ENCODE assay signal across 10 mouse cellular contexts in the genomic region with DNA sequence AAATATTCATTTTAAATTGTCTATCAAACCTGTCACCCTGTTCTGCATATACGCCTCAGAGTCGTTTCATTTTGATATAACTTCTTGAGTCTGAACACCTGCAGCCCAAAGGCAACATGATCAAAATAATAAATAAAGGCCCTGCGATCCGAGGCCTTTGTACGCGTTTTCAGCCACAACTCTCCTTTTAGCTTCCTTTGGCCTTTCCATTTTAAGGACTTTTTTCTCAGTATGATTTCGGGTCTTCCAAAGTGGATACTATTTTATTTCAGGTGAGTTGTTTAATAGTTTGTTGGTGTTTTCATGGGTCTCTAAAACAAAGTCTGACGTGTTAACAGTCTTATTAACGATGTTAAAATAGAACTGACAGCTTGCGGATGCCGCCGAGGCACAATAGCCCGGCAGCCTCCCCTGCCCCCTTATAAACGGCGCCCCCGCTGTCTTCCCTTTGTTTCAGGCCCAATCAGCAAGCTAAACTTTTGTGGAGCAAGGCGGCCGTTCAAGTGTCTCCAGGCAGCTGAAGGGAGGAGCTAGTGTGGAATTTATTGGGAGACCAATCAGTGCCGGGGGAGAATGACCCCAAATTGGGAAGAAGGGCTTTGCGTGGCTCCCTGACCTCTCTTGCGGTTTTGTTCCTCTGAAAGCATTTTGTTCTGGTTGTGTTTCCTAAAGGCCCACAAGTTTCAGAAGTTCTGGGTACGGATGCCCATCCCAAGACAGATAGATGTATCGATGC. TPM values are rescaled to one million over a fixed set of nuclear protein-coding genes. Genes with fewer than 3 reads are reported as not detected.
DNase-seq lines count a peak whose midpoint lies in the region; ATAC-seq lines count a peak whose summit lies in the region.
"Had no signal": no experiment of that assay in that cellular context is flagged by ENCODE, and none has a peak within 500 bp of the region (broad histone marks: within the 10 kb centered on the region; RNA-seq: fewer than 3 reads in every experiment).

No protein-coding gene starts in this region.

- no peaks in the 10 kb centered on the region for H3K9me3 ChIP-seq in forebrain, embryonic 10.5 days
- no peaks in the 10 kb centered on the region for H3K9me3 ChIP-seq in forebrain, embryonic 16.5 days (ENCODE audit: control insufficient read depth, low read length)
- H3K9me3 ChIP-seq in hindbrain, embryonic 10.5 days, result no peaks in the 10 kb centered on the region
- H3K9me3 ChIP-seq in midbrain, embryonic 16.5 days (replicated peaks; ENCODE audit: control insufficient read depth, low read length, poor library complexity, severe bottlenecking), result no peaks in the 10 kb centered on the region
- H3K9me3 ChIP-seq: embryonic facial prominence, embryonic 13.5 days had no signal

- DNase-seq in forebrain, embryonic 10.5 days (ENCODE audit: extremely low spot score, low spot score), result peak; percentile 84
- DNase-seq in cerebellum, adult 9-10 months, result peak; percentile 80
- DNase-seq in hindbrain, embryonic 10.5 days (ENCODE audit: low spot score), result peak; percentile 83
- DNase-seq in right cerebral cortex, adult 2 months (ENCODE audit: low spot score in 2 of 2), result no peak
- no peak for DNase-seq in right cerebral cortex, postnatal 14 days
- DNase-seq in layer of hippocampus, postnatal 25 days (ENCODE audit: extremely low spot score in 1 of 2, low spot score in 1 of 2), result no peak
- DNase-seq: kidney, postnatal 36 days had no signal

- H3K4me1 ChIP-seq in forebrain, embryonic 10.5 days, result peaks cover 76% of the 10 kb centered on the region
- H3K4me1 ChIP-seq in forebrain, embryonic 16.5 days (replicated peaks; ENCODE audit: control insufficient read depth, insufficient read depth, low read length), result peaks cover 12% of the 10 kb centered on the region
- peaks cover 69% of the 10 kb centered on the region for H3K4me1 ChIP-seq in hindbrain, embryonic 10.5 days (replicated peaks)
- H3K4me1 ChIP-seq in midbrain, embryonic 16.5 days (ENCODE audit: control insufficient read depth, insufficient read depth, low read length), result no peaks in the 10 kb centered on the region; the same call in 1 of the 2 replicates

- 5% methylated on average over 23 of the region's 23 CpGs for WGBS in forebrain, embryonic 10.5 days
- 13% methylated on average over 23 of the region's 23 CpGs for WGBS in forebrain, embryonic 16.5 days
- WGBS in hindbrain, embryonic 10.5 days, result 5% methylated on average over 23 of the region's 23 CpGs
- WGBS in midbrain, embryonic 16.5 days, result 8% methylated on average over 23 of the region's 23 CpGs

- H3K4me2 ChIP-seq in forebrain, embryonic 16.5 days (ENCODE audit: low read length), result no peak overlapping the region
- H3K4me2 ChIP-seq in midbrain, embryonic 16.5 days (ENCODE audit: low read length), result no peak overlapping the region
- H3K4me2 ChIP-seq: embryonic facial prominence, embryonic 13.5 days had no signal

- H3K4me3 ChIP-seq in forebrain, embryonic 10.5 days, result peak overlapping the region; percentile 35
- H3K4me3 ChIP-seq in forebrain, embryonic 16.5 days (replicated peaks; ENCODE audit: low read length), result no peak overlapping the region
- H3K4me3 ChIP-seq in hindbrain, embryonic 10.5 days, result peak overlapping the region; percentile 29
- no peak overlapping the region for H3K4me3 ChIP-seq in midbrain, embryonic 16.5 days (ENCODE audit: low read depth, low read length)
- H3K4me3 ChIP-seq: embryonic facial prominence, embryonic 13.5 days had no signal

- H3K27me3 ChIP-seq in forebrain, embryonic 10.5 days (ENCODE audit: poor library complexity, severe bottlenecking), result peaks cover 49% of the 10 kb centered on the region
- H3K27me3 ChIP-seq in forebrain, embryonic 16.5 days (replicated peaks; ENCODE audit: control insufficient read depth, insufficient read depth, low read length), result peaks cover 30% of the 10 kb centered on the region
- H3K27me3 ChIP-seq in hindbrain, embryonic 10.5 days (ENCODE audit: insufficient read depth, poor library complexity, severe bottlenecking), result peaks cover 53% of the 10 kb centered on the region
- H3K27me3 ChIP-seq in midbrain, embryonic 16.5 days (ENCODE audit: control insufficient read depth, insufficient read depth, low read depth, low read length), result peaks cover 51% of the 10 kb centered on the region

- H3K36me3 ChIP-seq in forebrain, embryonic 10.5 days (replicated peaks), result no peaks in the 10 kb centered on the region
- H3K36me3 ChIP-seq in forebrain, embryonic 16.5 days (ENCODE audit: control insufficient read depth, insufficient read depth), result no peaks in the 10 kb centered on the region
- no peaks in the 10 kb centered on the region for H3K36me3 ChIP-seq in hindbrain, embryonic 10.5 days
- no peaks in the 10 kb centered on the region for H3K36me3 ChIP-seq in midbrain, embryonic 16.5 days (ENCODE audit: control insufficient read depth, insufficient read depth, low read length)
- H3K36me3 ChIP-seq: embryonic facial prominence, embryonic 13.5 days had no signal

- no peak overlapping the region for H3K9ac ChIP-seq in forebrain, embryonic 16.5 days (replicated peaks; ENCODE audit: low read depth, low read length)
- no peak overlapping the region for H3K9ac ChIP-seq in midbrain, embryonic 16.5 days (ENCODE audit: low read depth, low read length)
- H3K9ac ChIP-seq: embryonic facial prominence, embryonic 13.5 days had no signal

- peak overlapping the region; percentile 76 for H3K27ac ChIP-seq in forebrain, embryonic 10.5 days
- H3K27ac ChIP-seq in forebrain, embryonic 16.5 days (ENCODE audit: low read length), result no peak overlapping the region
- H3K27ac ChIP-seq in hindbrain, embryonic 10.5 days, result peak overlapping the region; percentile 80
- H3K27ac ChIP-seq in midbrain, embryonic 16.5 days (ENCODE audit: low read length), result peak overlapping the region; percentile 32; the same call in 1 of the 2 replicates
- H3K27ac ChIP-seq: embryonic facial prominence, embryonic 13.5 days had no signal

- ATAC-seq in forebrain, embryonic 16.5 days, result no peak
- ATAC-seq in midbrain, embryonic 16.5 days, result no peak

RNA-seq across cellular contexts. Expression of gene Clybl, which starts 47.5 kb away (rescaled TPM):
- 29.1 and 35.3 TPM in 2 replicates for polyA plus RNA-seq in forebrain, embryonic 10.5 days (2016; fragmentation: Nextera tagmentation; extraction: Ambion mirVana)
- 7.5 and 8.4 TPM in 2 replicates for polyA plus RNA-seq in forebrain, embryonic 16.5 days (2015; fragmentation: Nextera tagmentation; extraction: Ambion mirVana)
- 28.6 and 31.3 TPM in 2 replicates for polyA plus RNA-seq in hindbrain, embryonic 10.5 days (2016; fragmentation: Nextera tagmentation; extraction: Ambion mirVana)
- 17.2 and 29.7 TPM in 2 replicates for polyA plus RNA-seq in midbrain, embryonic 16.5 days (2015; fragmentation: Nextera tagmentation; extraction: Ambion mirVana)
- 10 to 100 TPM; 24.5 to 28.2 TPM for total RNA-seq in layer of hippocampus, postnatal 25 days (2021)

Comparison
In these comparisons a context has a peak if more than half of its experiments do, and no peak if none do; other contexts are left out.
1. H3K4me3 ChIP-seq: peak in forebrain, embryonic 10.5 days (single experiment) and hindbrain, embryonic 10.5 days (single experiment); none in forebrain, embryonic 16.5 days (single experiment) and midbrain, embryonic 16.5 days (single experiment).
2. DNase-seq: peak in forebrain, embryonic 10.5 days (single experiment), cerebellum, adult 9-10 months (single experiment) and hindbrain, embryonic 10.5 days (single experiment); none in right cerebral cortex, adult 2 months (0 of 2), right cerebral cortex, postnatal 14 days (single experiment) and layer of hippocampus, postnatal 25 days (0 of 2).